Mouse (Mus musculus) adrenal gland, postnatal 10 days (tissue): ENCODE measurements around the gene Gm38431. TPM values are rescaled to one million over a fixed set of nuclear protein-coding genes. Genes with fewer than 3 reads are reported as not detected.
"Not testable (repeated sequence)": the region's sequence is repeated elsewhere in the genome, so short reads cannot be mapped to it uniquely, and the experiment has no call there.

Source experiments
- DNase-seq: peaks from one replicate; pipeline ENCODE4 v3.0.0; 2021; ENCODE audit warnings: mixed read lengths
- total RNA-seq, 2 experiments: library from RNA; stranded (reverse); gene quantifications; 2 replicates each; pipeline ENCODE4 v1.2.3; 2021

Gm38431 gene
- total RNA-seq, 2 experiments from 2014 or later: 0.63 to 1.5 TPM

DNA sequence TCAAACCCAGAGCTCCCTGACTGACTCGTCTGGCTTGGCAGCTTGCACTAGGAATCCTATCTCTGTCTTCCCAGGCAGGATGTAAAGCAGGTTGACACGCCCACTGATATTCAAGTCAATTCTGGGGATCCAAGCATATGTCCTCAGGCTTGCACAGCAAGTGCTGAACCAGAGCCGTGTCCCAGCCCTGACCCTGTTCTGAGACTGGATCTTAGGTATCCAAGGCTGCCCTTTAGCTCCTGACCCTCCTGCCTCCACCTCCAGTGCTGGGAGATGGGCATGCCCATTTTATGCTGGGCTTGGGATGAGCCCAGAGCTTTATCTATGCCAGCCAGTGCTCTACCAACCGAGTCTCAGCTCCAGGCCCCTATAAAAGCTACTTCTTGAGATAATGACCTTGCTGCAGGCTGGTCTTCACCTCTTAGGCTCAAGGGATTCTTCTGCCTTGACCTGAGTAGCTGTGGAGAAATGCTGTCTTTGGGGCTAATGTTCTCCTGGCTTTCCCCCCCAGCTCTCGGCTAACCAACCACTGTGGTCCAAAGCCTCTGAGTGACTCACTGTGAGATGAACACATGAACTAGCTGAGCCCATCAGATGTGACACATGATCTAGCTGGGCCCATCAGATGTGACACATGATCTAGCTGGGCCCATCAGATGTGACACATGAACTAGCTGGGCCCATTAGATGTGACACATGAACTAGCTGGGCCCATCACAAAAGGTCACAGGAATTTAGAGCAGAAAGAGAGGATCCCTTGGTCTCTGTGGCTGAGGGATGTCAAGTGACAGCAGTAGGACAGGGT is 14.2 kb upstream of the Gm38431 start:
- DNase-seq: no peak

DNA sequence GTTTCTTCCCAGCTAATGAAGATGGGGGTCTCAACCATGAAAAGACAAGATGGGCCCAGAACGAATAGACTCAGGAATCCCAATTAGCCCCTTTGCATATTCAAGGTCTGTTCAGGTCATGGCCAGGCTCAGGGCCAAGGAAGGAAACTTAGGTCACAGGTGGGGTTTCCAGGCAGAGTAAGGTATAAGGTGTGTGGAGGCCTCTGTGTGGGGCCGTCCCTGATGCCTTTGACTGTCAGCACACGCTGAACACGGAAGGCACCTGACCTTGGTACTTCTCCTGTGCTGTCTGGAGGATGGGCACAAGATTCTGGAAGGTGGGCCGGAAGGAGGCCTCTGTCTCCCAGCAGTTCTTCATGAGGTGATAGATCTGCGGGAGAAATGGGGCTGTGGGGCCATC is 13.0 kb upstream of the Gm38431 start:
- no peak for DNase-seq

DNA sequence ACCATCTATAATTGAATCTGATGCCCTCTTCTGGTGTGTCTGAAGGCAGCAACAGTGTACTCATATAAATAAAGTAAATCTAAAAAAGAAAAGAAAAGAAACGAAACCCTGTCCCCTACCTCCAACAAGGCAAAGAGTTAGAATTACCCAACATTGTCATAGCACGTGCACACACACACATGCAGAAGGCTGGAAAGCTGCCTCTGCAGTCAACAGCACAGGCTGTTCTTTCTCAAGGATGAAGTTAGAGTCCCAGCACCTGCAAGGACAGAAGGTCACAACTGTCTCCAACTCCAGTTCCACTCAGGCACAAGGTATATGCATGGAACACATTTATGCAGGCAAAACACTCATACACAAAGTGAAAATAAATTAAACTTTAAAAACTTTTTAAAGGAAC is 10.3 kb upstream of the Gm38431 start:
- no peak for DNase-seq

DNA sequence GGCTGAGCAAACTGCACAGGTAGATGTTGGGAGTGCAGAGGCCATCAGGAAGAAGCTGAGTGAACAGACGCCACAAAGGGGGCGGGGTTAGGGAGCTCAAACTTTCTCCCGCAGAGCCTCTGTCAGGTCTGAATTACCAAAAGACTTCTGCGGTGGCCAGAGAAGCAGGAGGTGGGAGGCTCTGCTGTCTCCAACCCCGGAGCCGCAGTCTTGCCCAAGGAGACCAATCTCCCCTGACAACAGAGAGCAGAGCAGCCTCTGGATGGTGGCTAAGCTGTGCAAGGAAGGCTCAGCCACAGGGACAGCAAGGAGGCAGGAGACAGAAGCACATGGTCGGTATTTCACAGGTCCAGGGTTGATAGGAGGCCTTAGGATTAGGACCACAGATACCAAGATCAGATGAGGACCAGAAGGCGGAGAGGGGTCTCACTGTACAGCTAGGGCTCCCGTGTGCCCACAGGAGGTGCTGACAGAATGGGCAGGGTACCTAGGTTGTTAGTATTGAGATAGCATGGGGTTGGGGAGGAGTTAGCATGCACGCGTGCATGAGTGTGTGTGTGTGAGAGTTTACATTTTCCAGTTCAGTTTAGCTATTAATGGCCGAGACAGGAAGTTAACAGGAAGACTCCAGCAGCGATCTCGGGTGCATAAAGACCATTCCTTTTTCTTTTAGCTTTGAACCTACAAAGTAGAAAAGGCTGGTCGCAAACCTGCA is 8.8 kb upstream of the Gm38431 start:
- no peak for DNase-seq

DNA sequence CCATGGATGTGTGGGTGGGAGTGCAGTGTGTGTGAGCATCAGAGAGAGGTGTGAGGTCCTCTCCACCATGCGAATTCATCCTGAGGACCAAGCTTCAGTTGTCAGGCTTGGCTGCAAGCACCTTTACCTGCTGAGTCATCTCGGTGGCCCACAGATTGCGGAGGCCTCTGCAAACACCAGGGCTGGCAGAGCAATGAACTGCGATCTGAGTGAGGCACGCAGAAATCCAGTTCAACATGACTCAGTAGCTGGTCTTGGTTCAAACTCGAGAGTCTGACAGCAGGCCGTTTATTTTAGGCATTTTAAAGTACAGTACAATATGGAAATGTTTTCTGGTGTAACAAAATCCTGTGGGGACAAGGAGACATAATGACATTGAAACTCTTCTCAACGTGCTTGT is 6.0 kb upstream of the Gm38431 start:
- DNase-seq: no peak

DNA sequence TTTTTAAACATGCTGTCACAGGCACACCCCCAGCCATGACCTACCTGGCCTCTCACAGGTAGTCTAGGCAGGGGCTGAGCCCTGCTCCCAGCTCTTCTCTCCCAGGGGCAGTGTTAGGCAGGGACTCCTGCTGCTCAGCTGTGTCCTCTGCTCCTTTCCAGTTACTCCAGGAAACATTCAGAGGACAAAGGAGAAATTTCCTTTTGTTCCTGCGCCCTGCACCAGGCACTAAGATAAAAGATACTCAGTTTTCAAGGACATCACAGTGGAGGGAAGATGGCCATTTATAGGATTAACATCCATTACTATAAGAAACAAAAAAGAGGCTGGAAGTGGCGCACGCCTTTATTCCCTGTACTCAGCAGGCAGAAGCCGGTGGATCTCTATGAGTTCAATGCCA is 4.2 kb upstream of the Gm38431 start:
- no peak for DNase-seq

DNA sequence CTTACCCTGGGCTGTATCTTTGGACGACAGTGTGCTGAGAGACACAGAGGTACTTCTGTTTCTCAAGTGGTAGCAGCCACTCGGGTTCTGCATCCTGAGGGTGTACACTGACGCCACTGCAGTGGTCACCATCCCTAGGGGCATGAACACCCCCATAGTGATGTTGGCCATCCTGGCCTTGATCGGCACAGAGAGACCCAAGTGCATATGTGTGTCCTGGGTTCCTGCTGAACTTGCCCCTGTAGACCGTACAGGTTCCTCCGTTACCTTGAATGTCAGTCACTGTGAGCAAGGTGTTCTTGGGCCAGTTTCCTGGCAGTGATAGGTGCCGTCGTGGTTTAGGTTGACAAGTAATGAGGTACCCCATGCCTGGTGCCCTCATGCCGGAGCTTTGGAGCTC is 1.6 kb upstream of the Gm38431 start:
- DNase-seq: no peak

DNA sequence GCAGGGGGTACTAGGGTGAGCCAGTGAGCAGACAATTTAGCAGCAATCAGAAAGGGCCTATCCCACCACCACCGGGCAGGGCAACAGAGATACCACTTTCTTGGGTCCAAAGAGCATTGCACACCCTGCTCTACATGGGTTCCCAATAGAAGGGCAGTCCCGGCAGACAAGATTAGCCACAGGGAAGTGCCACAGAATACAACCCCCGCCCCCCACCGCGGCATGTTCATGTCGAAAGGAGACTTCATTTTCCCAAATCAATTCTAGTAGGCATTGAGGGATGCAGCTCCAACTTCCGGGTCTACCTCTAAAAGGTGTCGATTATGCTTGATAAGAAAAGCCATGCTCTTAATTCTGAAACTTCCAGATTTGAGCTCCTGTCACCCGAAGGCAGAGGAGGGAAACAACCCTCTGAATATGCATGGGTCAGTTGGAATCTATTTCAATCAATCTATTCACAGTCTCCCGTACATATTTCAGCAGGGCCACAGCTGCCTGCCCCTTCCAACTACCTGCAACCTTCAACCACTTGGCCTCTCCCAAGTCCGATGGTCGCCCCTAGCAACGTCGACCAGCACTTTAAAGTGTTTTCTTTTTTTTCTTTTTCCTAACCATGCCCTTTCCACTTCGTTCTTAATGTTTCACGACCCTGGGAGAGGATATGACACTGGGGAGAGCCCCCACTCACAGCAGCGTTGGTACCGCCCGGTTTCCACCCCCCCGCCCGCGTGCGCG is 658 bp downstream of the Gm38431 start:
- no peak for DNase-seq

DNA sequence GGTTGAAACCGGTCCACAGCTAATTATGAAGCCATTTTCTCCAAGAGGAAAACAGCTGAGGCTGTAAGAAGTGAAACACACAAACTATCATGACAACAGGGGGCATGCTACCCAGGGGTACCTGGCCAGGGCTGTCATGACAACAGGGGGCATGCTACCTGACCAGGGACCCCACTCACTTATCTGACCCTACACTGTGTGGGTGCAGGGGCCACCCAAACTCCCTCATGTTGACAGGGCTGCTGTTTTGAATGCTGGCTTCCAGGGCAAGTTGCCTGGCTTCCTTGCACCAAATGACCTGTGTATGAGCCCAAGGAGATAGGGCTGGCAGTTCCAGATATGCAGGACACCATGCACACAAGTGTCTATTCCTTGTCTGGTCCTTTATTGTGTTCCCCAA is 1.3 kb downstream of the Gm38431 start:
- DNase-seq: no peak

DNA sequence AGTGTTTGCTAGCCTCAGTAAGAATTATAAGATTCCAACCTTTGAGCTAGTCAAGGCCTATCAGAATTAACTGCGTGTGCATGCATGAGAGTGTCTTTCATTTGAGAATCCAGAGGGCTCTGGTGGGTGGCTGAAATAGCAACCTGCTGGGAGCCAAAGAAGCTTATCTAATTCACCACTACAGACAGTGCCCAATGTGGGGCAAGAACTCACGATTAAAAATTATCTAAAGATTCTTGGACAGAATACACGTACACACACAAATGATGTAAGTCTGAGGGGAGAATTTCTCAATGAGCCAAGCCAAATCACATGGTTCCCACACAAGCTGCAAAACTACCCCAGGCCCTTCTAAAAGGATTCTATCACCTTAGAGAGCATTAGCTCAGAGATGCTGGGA is 8.5 kb downstream of the Gm38431 start:
- DNase-seq: no peak

DNA sequence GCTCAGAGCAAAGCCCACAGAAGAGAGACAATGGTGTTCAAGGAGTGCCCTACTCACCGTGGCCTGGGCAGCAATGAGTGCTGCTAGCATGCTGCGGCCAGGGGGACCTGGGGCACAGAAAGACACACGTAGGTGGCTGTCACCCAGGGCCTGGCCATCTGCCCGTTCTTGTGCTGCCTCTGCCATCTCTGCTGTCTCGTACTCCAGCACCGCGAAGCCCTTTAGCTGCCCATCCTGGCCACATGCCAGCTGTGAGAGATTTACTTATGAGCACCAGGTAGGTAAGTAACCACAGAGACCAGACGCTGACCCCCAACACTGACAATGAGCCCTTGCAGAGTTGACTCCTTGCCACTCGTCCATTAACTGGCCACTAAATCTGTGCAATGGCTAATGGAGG is 10.7 kb downstream of the Gm38431 start:
- peak; percentile 21 for DNase-seq

DNA sequence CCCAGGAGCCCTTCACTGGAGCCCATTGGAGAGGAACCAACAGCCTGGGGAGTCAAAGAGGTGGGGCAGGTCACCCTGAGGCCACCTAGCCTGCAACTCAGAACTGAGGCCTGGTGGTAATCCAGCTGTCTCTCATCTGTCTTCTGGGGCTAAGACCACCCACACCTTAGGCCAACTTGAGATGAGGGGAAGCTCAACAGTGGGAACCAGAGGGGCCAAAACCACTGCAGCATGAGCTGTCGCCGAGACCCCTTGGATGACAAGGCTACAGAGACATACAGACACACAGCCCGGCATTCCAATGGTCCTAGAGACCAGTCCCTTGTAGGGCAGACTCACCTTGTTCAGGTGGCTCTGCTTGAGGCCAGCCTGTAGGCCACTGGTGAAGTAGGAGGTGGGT is 16.2 kb downstream of the Gm38431 start:
- no peak for DNase-seq

DNA sequence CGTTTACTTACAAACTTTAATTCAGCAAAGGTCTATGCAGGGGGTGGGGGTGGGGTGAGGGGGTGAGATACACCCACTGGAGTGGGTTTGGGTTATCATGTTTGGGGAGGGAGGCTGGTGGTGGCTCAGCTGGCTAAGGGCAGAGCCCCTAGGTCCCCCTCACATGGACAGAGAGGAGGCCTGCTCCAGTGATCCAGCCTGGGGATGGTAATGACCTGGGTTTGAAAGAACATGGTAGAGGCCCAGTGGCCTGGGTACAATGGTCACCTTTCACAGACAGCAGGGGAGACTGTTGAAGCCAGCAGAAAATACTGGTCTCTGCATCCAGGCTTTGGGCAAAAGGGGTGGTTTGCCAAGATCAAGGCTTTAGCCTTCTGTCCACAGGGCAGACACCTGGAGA is 17.6 kb downstream of the Gm38431 start:
- no peak for DNase-seq

DNA sequence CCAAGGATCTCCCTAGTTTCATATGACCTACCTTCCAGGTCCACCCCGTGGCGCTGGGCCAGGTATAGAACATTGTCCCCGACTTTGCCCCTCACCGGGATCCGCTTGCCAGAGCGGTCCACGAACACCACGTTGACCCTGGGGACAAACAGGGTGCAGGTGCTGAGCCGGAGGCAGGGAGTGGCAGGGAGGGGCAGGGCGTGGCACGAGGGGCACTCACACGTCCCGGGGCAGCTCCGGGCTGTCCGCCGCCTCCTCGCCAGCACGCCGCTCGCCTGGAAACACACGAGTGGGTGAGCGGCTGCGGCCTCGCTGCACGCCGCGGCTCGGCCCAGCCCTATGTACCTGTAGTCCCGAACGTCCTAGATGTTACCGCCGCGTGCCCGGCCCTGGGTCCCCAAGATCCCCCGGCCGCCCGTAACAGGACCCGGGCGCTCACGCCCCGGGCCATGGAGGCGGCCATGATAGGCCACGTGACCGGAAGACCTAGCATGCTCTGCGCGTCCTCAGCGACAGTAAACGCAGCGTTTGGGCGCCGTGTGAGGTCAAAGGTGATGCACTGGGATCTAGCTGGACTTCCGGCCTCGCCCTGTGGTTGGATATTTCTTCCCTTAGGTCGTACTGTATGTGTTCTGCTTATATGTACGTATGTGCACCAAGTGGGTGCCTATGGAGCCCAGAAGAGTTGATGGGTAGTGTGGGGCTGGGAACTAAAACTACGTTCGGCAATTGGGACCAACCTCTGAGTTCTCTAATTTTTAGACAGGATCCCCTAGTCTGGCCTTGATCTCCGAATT is 18.6 kb downstream of the Gm38431 start, which contains the start of the genes Gm49373 and Fdx1l:
Gene Gm49373, minus strand, starts transcription at position 53 of the 797 bp plus-strand sequence.
Gene Fdx1l, minus strand, starts transcription at position 571 of the 797 bp plus-strand sequence.
- peak; percentile 93 for DNase-seq

DNA sequence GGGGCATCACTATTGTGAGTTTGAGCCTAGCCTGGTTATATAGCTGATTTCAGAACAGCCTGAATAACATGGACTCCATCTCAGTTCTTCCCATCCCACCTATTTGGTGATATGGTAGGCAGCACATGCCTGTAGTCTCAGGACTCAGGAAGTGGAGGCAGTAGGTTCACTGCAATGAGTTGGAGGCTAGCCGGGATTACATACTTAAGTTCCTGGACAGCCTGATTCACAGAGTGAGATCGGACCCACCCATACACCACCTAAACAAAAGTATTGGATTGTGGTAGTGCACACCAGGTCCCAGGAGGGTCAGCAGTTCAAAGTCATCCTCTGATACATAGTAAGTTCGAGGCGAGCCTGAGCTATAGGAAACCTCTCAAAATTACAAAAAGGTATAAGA is 19.2 kb downstream of the Gm38431 start:
- DNase-seq: no peak

DNA sequence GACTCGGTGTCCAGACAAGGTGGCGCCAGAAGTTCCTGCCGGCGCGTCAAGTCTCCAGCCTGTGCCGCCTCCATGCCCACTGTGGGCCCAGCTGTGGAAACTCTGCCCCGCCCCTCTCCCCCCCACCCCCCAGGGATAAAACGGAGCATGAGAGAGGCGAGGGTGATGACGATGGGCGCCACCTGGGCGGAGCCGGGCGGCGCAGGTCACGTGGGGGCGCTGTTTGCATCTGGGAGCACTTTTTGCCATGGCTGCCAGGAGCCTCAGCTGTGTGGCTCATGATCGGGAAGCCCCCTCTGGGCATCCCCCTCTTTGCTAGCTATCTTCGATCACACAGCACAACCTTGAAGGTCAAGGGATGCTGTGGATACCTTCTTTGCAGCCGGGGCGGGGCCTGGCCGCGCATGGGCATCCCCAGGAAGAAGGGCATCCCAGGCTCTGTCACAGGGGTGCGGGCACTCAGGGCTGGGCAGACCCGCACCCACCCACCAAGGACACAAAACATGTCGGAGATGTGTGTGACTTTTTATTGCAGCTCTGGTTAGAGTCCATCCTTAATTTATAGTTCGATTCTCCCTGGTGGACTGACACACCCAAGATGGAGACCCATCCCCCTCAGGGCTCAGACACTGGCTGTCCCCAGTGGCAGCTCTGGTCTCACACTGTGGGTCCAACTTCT is 24.7 kb downstream of the Gm38431 start, which contains the start of gene Zglp1:
Gene Zglp1, minus strand, starts transcription at position 88 of the 679 bp plus-strand sequence.
- no peak for DNase-seq

DNA sequence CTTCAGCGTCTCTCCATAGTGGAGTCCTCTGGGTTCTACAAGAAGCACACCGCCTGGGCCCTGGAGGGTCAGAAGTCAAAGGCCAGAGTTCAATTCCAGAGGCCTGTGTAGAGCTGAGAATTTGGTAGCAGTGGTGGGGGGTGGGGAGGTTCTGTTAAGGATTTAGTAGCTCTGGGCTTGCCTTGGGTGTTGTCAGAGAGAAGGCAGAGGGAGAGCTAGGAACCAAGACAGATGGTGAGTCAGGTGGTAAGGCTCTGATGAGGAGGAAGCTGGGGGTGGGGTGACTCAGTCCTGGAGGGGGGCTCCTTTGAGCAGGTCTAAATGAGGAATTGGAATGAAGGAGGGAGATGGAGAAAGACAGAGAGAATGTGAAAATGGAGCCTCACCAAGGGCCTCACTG is 28.9 kb downstream of the Gm38431 start:
- DNase-seq: no peak

DNA sequence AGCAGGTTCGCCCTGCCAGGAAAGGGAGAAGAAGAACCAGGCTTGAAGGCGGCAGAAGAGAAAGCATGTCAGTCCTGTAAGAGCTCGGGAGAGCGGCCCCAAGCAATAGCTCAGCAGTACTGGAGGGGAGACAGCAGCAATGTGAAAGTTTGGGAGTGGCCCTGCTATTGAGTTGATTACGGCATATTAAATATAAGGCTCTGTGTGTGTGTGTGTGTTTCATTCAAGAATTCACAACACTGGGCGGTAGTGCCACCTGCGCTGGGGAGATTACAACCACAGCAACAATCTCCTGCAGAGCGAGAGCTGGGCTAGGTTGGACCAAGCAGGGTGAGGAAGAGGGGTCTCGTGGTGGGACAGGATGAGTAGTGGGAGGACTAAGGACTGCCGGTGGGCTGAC is 40.2 kb downstream of the Gm38431 start:
- DNase-seq: no peak

DNA sequence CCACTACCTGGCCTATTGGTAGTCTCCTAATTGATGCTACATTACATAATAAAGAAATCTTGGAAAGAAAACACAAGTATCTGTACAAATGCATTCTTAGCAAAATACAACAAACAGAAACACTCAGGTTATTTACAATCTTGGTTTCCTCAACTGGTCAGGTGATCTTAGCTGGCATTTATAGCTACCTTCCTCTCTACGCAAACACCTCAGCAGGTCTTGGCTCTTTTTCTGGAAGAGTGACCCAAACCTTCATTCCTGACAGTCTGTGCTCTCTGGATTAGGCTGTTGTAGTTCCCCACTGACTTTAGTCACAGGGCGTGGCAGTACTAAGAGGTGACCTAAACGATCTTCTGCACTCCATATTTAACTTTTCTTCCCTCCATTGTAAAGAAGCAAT is 46.6 kb downstream of the Gm38431 start:
- no peak for DNase-seq

DNA sequence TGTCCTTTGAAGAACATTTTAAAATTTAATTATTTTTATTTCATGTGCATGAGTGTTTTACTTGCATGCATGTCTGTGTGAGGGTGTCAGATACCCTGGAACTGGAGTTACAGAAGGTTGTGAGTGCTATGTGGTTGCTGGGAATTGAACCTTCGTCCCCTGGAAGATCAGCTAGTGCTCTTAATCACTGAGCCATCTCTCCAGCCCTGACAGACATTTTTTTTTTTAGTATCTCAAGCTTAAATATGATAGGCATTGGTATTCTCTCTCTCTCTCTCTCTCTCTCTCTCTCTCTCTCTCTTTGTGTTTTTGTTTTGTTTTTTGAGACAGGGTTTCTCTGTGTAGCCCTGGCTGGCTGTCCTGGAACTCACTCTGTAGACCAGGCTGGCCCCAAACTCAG is 47.0 kb downstream of the Gm38431 start:
- DNase-seq: not testable (repeated sequence)

DNA sequence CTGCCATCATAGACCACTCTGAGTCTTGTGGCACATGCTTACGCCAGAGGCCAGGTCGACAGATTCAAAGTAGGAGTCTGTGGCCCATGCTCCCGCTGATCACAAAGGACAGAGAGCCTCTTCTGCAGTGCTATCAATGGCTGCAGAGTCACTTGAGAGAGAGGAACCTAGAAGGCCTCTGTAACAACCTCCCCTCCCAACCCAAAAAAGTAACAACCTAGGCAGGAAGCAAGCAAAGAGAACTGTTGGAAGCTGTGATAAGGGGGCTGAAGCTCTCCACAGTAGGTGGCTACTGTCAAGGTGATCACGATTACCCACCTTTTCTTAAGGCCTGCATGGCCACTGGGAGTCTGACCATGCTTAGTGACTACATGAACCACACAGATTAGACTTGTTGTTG is 48.2 kb downstream of the Gm38431 start:
- DNase-seq: no peak

DNA sequence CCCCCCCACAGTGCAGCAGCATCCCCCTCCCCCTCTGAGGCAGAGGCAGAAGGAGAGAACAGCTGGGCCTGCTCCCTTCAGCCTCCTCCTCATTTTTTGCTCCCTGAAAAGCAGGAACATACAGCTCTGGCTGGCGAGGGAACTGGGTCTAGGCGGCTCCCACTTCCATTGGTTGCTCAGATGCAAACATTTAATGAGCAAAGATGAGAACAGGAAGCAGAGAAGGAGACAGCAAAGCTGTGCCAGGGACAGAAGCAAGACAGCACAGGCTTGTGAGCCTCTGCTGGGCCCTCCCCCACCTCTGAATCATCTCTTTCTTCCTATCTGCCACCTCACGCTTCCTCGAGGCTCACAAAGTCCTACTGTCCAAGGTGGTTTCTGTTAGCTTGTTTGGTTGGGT is 50.5 kb downstream of the Gm38431 start:
- DNase-seq: no peak
